Mouse (Mus musculus) urinary bladder, postnatal 36 days (tissue): ENCODE data around the gene Olfr1336.
"Not testable (repeated sequence)": the region's sequence is repeated elsewhere in the genome, so short reads cannot be mapped to it uniquely, and the experiment has no call there.

Experiments used
- DNase-seq, 2 experiments: peaks; one replicate each; pipeline ENCODE4 v3.0.0; 2022; ENCODE audit warnings: low spot score in 2 of 2, mixed read lengths in 1 of 2

Gene Olfr1336

GRCm38 (mm10) chr7:6455868-6456267, at the start of gene Olfr1336:
TSS of gene Olfr1336 (plus strand) at chr7:6456168.
- no peak for DNase-seq

GRCm38 (mm10) chr7:6410043-6410442, 45.9 kb upstream of the Olfr1336 start, which contains the start of gene Gm20715:
TSS of gene Gm20715 (plus strand) at chr7:6410277.
- DNase-seq = peak; percentile 93 to 94

GRCm38 (mm10) chr7:6414626-6415441, 41.1 kb upstream of the Olfr1336 start:
- no peak for DNase-seq

GRCm38 (mm10) chr7:6415442-6415787, 40.6 kb upstream of the Olfr1336 start:
- DNase-seq = no peak

DNA sequence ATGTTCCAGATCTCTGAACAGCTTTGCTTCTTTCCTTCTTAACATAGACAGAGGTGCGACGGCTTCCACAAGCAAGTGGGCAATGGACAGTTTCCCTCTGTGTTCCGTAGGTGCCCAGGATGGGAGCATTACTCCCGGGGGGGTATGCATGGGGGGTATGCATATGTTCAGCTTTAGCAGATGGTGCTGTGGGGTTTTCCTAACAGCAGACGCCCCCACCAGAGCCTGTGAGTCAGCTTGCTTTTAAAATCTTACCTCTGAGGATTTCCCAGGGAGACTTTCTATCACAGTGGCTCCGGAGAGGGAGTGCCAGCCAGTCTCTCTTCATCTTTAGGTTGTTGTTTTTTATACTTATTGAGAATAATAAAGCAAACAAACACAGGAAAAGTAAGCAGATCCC, 36.1 kb upstream of the Olfr1336 start:
- no peak for DNase-seq

DNA sequence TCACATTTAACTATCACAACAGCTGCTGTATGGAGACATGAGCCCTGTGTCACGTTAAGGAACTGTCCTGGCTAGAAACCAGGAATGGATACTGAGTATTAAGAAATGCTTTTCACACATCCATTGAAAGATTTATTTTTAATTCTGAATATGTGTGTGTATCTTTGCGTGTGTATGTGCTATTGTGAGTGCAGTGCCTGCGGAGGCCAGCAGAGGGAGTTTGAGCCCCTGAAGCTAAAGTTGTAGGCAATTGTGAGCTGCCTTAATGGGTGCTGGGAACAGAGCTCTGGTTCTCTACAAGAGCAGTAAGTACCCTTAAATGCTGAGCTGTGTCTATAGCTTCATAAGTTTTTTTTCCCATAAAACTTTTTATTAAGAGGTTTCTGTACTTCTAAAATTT, 26.6 kb upstream of the Olfr1336 start:
- no peak for DNase-seq

- DNase-seq = no peak
These were observed 25.6 kb upstream of the Olfr1336 start for GRCm38 (mm10) chr7:6430342-6430741.

GRCm38 (mm10) chr7:6438388-6438787, 17.6 kb upstream of the Olfr1336 start, which contains the start of gene Olfr1344:
TSS of gene Olfr1344 (plus strand) at chr7:6438688.
- no peak for DNase-seq

- DNase-seq = no peak
These were observed 14.8 kb upstream of the Olfr1336 start for GRCm38 (mm10) chr7:6441173-6441572.

- DNase-seq = no peak
These were observed 8.2 kb upstream of the Olfr1336 start for GRCm38 (mm10) chr7:6447771-6448170.

- DNase-seq = no peak
These were observed 431 bp downstream of the Olfr1336 start for GRCm38 (mm10) chr7:6456399-6456798.

DNA sequence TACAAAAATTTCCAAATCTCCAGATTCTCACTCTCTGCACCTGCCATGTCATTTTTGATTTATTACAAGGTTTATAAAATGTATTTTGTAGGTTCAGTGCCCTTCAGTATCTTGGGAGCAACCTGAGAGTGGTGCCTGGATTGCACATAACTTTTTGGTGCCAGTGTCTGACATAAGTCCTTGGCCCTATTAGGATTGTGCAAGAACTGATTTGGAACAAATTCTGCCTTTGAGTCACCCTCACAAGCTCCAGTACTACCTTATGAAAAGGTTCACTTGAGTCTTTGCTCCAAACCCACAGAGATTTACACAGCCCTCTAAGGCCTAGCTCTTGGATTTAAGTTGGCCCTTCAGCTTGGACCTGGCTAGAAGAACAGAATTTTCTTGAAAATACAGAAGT, 11.0 kb downstream of the Olfr1336 start, which contains the start of gene Olfr1346:
Olfr1346 (plus strand) TSS at position 151 of the 400 bp plus-strand sequence.
- DNase-seq = no peak

DNA sequence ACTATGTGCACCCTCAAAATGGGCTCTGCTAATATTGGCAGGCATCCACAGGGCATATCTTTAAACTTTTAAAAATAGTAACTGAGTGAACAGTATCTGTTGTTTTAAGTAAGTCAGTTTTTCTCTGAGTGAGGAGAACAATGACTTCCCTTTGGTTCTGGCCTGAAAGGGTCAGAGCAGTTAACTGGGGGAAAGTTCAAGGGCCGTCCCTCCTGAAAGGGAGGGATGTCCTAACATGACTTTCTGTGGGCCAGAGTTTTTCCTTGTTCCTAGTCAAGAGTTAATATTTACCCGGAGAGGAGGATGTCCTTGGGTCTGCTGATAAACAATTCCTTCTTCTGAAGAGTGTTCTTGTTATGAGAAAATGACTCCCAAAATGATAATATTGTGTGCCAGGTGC, 21.7 kb downstream of the Olfr1336 start:
- DNase-seq = not testable (repeated sequence)

DNA sequence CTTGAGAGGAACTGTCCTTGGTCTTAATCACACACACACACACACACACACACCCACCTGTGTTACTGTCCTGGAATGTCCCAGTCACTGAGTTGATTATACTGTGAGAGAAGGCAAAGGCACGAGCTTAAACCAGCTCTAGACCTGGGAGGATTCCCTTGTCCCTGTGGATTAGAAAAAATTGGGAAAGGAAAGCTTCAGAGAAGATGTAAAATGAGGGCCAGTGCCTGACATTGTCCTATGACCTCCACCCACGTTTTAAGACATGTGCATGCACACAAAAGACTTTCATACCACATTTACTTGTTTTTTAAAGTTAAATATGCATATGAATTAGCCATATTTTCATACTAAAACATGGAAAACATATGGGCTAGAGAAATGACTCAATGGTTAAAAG, 30.9 kb downstream of the Olfr1336 start, which contains the start of gene Olfr5:
Olfr5 (minus strand) TSS at position 101 of the 400 bp plus-strand sequence.
- no peak for DNase-seq

- DNase-seq = no peak
These were observed 43.7 kb downstream of the Olfr1336 start, which contains the start of gene Olfr1347 for GRCm38 (mm10) chr7:6499655-6500054. TSS of gene Olfr1347 (minus strand) at chr7:6499755.

DNA sequence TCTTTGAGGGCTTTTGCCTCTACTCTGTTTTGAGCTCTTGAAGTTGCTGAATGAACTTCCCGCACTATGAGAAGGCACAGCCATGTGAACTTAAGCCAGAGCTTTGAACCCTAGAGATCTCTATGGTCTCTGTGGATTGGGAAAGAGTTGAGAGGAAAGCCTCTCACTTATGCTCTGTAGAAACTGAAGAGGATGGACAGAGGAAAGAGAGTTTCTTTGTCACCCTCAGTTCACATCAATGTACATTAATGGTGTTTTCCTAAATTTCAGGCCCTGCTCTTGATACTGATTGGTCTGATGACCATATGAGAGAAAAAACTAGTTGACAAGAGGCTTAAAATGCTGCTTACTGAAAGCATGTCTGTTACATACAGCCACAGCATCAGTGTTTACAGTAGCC, 52.7 kb downstream of the Olfr1336 start, which contains the start of gene Olfr1348:
Olfr1348 (minus strand) TSS at position 101 of the 400 bp plus-strand sequence.
- DNase-seq = no peak
